Mouse (Mus musculus) adrenal gland, postnatal 10 days (tissue): Measurements from ENCODE around the gene Tmem14c. TPM values are rescaled to one million over a fixed set of nuclear protein-coding genes. Genes with fewer than 3 reads are reported as not detected.

Experiments used
- DNase-seq: peaks from one replicate; pipeline ENCODE4 v3.0.0; 2021; ENCODE audit warnings: mixed read lengths
- total RNA-seq, 2 experiments: library from RNA; stranded (reverse); gene quantifications; 2 replicates each; pipeline ENCODE4 v1.2.3; 2021

Tmem14c gene
- total RNA-seq, 2 experiments from 2014 or later: 310 to 344 TPM

DNA sequence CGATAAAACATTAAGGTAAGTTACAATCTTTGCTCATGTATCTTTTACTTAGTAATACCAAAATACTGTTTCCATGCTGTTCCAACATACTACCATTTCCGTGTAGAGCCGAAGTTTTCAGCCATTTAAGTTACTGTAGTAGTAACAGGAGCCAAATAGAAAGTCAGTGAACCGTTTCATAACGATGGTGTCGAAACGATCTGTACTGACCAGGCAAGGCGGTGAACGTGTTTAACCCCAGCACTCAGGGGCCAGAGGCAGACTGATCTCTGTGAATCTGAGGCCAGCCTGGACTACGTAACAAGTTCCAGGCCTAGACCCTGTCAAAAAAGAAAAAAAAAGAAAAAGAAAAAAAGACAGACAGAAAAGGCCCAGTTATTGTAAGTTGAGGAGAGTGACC, 7.8 kb upstream of the Tmem14c start:
- DNase-seq: no peak

DNA sequence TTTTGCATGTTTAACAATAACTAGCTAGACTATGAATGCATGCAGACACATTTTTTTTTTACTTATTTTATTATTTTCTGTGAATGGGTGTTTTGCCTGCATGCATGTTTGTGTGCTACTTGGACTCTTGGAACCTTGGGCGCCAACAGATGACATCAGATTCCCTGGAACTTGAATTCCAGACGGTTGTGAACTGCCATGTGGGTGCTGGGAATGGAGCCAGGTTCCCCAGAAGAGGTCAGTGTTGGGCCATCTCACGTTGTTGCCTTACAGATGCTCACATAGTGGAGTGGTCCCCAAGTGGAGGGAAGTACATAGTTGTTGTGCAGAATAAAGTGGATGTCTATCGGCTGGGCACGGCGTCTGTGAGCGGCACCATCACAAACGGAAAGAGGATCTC, 7.1 kb upstream of the Tmem14c start:
- DNase-seq: no peak

DNA sequence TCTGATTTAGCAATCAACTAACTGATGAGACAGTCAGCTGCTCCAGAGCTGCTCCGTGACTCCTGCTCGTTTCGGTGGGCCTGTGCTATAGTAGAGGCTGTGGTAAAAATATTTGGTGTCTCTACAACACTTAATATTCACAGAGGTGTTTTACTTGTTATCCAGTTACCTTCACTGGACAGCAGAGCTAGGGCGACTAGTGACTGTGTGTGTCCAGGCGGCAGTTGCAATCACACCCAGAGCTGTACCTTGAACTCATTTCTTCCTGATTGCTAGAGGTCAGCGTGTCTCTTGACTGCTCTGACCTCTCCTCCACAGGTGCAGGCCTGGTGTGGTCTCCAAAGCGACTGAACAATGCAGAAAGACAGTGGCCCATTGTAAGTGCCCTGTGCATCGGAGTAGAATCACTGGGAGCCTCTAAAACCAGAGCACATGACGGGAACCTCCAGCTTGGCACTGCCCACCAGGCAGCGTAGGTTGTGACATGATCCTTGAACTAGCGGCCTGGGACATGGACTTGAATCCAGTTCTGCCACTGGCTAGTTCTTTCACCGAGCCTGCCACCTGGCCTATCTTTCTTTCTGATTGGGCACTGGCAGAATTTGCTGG, 809 bp downstream of the Tmem14c start:
- DNase-seq: peak; percentile 40

DNA sequence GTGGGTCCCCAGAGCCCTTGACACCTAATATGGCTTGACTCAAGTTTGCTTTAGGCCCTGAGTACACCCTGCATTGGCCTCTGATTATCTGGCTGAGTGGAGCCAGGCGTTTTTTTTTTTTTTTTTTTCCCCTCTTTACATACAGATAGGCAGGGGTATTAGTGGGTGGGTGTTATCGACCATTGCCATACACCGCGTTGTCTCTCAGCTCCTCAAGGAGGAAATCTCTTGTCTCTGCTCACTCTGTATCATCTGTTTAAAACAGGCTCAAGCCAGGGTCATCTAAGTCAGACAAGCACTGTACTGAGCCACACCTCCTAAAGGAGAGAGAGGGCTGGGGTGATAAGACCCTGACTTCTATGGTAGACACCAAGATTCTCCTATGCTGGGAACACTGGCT, 1.7 kb downstream of the Tmem14c start:
- DNase-seq: no peak

DNA sequence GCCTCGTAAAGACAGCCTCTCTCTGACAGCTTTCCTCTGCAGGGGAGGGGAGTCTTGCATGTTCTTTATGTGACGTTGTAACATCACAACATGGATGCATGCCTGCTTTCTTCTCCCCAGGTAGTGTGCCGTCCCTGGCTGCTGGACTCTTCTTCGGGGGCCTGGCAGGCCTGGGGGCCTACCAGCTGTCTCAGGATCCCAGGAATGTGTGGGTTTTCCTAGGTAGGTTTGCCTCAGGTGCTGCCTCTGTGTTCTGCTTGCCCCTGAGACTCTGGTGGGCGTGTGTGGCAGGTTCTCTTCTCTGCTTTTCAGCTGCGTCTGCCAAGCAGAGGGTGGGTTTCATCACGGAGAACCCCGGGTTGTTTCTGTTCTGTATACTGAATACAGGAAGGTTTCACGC, 2.1 kb downstream of the Tmem14c start:
- DNase-seq: no peak

DNA sequence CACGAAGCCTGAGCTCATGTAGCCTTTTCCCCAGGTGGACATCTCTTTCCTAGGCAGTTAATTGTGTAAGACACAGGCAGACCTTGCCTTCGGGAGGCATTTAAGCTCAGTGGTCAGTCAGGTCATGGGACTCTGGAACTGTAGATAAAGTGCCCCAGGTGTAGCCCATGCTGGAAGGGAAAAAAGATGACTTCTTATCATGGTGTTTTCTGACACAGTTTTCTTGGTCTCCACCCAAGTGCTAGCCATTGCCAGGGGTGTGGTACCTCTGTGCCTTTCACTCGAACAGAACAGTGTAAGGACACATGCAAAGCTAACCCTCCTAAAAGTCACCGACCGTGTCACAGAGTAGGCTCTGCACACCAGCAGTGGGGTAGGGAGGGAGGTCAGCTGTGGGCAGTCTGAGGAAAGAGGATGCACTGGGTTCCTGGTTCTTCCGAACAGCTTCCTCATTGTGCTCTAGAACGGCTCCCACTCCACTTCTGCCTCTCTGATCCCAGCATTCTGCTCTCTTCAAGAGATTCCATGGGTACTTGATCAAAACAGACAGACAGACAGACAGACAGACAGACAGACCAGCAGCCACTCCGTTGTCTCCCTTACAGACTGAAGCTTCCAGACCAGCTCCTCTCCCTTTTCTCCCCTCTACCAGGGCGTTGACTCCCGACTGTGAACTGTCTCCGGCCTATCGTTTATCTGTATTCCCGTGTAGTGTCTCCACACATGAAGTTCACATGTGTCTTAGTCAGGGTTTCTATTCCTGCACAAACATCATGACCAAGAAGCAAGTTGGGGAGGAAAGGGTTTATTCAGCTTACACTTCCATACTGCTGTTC, 2.9 kb downstream of the Tmem14c start:
- no peak for DNase-seq

DNA sequence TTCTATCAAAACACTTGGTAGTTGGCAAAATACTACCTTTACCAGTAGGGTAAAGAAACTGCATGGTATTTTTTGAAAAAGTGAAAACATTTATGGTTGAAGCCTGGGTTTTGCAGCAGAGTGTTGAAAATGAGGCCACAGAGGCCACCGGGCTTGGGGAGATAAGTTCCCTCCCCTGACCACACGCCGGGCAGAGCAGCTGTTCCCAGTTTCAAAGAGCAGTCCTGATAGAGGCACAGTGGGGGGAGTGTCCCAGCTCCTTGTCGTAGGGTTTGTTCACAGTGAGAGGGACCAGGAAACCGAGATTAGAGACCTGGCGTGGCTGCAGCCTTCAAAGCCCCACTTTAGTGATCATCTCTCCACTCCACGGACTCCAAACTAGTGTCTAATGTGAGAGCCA, 4.4 kb downstream of the Tmem14c start:
- no peak for DNase-seq

DNA sequence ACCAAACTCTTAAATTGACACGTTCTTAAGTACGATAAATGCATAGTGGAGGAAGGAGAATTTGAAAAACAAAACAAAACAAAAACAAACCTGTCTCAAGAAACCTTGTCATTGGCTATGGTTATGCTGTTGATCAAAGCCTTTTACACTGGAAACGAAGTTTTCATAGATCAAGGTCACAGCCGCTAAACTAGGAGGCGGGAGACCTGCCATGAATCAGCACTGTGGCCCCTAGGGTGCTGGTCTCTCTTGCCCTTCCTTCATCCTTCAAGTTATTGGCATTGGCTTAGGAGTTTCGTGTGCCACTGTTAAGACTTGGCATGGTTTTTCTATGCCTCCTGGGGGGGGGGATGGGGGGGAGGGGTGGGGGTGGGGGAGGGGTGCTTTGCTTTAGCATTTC, 5.5 kb downstream of the Tmem14c start:
- DNase-seq: peak; percentile 50

DNA sequence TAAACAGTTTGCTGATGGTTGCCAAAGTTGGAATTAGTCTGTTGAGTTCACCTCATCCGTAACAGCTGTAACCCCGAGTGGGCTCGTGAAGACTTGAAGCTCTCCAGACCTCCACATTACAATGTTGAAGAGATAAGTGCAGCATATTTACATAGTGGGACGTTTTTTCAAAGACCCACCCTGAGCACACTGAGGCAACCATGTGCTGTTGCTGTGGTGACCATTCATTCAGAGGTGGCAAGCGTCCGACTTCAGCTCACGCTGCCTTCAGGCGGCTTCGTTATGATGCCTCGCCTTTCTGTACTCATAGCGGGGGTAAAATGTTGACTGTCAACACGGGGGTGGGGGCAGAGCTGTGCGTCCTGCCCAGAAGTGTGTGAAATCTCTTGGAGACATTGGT, 6.0 kb downstream of the Tmem14c start:
- no peak for DNase-seq

DNA sequence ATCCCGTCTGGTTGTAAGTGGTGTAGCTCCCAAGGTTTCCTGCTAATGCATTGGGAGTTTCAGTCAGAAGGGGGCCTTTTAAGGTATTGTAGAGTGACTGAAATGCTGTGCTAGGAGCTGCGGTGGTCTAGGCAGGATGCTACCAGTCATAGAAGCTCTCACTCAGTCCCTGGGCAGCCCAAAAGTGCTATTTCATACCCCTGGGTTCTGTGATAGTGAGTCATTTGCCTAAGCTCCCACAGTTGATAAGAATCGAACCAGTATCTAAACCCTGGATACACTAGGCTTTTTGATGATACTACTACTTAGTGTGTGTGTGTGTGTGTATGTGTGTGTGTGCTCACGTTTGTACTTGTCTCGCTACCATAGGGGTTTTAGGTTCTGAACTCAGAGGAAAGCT, 14.0 kb downstream of the Tmem14c start:
- no peak for DNase-seq

DNA sequence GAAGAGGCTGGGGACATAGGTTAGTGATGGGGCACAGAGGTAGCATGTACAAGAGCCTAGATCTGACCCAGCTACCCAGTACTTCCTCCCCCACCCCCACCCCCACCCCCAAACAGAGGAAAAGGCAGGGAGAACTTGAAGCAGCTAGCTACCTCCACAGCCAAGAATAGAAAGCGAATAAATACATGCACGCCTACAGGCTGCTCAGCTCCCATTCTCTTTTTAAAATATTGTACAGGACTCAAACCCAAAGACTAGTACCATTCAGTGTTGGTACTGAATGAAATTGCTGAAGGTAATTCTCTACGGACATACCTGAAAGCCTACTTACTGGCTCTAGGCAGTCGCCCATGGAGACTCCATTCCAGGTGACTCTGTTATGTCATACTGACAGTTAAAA, 26.4 kb downstream of the Tmem14c start:
- DNase-seq: no peak

DNA sequence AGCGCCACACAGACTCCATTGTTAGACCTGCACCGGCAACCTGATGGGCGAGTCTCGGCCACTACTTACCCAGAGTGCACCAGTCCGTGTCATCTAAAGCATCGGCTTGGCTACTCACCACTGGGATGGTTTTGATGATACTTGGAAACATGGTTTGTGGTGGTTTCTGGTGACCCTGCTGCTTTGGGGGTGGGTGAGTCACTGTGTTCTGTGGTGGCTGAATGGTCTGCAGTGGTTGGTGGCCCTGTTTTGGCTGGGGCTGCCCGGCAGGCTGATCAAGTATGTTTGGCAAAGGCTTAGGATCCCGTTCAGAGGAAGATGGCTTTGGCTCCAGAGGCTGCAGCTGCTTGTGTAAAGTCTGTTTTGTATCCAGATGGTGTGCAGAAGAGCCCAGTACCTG, 29.8 kb downstream of the Tmem14c start:
- DNase-seq: no peak

DNA sequence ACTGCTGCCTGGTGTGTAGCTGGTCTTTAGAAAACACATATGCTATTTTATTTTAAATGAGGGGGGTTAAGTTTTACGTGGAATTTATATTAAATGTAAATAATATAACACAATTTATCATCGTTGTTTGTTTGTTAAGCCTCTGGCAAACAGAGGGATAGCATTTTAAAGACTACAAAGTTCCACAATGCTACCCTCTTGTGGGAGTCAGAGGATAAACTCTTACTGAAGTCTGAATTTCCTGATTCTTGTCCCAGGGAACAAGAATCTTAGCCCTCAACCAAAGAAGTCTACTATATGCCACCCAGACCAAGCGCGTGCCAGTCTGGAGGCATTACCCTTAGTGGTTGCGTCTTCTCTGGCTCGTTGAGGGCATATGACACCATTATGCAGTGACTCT, 31.2 kb downstream of the Tmem14c start:
- no peak for DNase-seq

DNA sequence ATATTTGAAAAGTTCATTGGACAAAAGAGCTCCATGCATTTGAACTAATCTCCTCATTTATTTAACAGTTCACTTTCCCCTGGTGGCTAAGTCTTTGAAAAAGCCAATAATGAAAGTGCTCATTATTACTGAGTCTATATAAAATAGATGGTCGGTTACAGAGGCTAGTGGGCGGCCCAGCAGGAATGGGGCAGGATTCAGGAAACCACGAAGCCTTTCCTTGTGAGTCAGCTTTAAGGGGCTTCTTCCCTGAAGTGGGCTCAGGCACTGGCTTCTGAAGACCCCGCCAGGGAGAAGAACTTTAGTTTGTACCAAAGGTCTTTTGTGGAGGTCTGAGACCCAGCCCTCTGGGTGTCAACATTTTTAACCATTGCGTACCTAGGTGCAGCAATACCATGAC, 35.9 kb downstream of the Tmem14c start:
- DNase-seq: no peak

DNA sequence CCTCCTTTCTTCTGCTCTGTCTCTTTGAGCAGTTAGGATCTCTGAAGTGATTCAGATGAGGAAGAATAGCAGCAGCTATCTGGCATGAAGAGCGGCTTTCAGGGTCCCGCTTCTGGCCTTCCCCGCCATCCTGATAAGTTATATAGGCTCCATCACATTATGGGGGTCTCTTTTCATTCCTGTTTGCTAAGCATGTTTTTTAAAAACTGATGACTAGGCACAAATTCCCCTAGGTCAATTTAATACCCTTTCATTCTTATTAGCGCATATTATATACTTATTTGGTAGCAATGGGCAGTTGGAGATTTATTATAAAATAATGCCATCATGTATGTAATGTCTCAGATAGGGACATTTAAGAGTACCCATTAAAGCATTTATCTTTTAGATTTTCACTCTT, 51.5 kb downstream of the Tmem14c start:
- DNase-seq: no peak

DNA sequence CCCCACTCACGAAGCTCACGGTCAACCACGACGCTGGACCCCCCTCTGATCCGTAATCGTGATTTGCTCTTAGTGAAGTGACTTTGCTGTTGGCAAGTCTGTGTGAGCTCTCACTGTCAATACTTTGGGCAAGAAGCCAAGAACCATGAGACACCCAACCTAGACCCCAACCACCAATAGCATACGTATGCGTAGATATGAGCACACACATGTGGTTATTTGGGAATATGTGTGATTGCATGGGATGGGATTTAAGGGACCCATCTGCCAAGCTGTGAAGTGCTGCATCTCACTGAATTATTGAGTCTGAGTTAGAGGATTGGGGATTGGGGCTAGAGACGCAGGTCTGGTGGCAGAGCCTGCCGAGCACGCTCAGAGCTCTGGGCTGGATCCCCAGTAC, 55.5 kb downstream of the Tmem14c start:
- DNase-seq: no peak

Other genes starting within 250 kb of the Tmem14c start
- gene Gcnt2, start 156.5 kb upstream of the Tmem14c start, total RNA-seq: 10 to 100 TPM; 11.3 to 12.8 TPM
- 10 to 100 TPM; 48.0 to 55.5 TPM for gene Pak1ip1, start 15.3 kb upstream of the Tmem14c start, total RNA-seq
- under 1 TPM in 1 of 2 experiments, not detected in 1; 0.12 TPM for gene Mak, start 63.4 kb downstream of the Tmem14c start, total RNA-seq
- gene Gcm2, start 94.7 kb downstream of the Tmem14c start, total RNA-seq: not detected
- gene Sycp2l, start 98.0 kb downstream of the Tmem14c start, total RNA-seq: not detected
- gene Elovl2, start 204.1 kb downstream of the Tmem14c start, total RNA-seq: 10 to 100 TPM; 31.3 to 82.7 TPM
- gene Smim13, start 233.6 kb downstream of the Tmem14c start, total RNA-seq: 10 to 100 TPM; 14.7 to 16.4 TPM